Mouse (Mus musculus) layer of hippocampus, postnatal 25 days (tissue): ENCODE data around the gene Scgn. TPM values are rescaled to one million over a fixed set of nuclear protein-coding genes. Genes with fewer than 3 reads are reported as not detected.

Experiments used
- DNase-seq, 2 experiments: peaks; one replicate each; pipeline ENCODE4 v3.0.0; 2022; ENCODE audit warnings: mixed read lengths in 2 of 2, low spot score in 1 of 2; ENCODE audit errors: extremely low spot score in 1 of 2
- microRNA-seq, 2 experiments: library from miRNA; unstranded; fragments of <30 nt; microRNA quantifications; one replicate each; pipeline ENCODE4 v1.2.0; 2021
- total RNA-seq, 2 experiments: library from RNA; stranded (reverse); gene quantifications; 2 replicates each; pipeline ENCODE4 v1.2.3; 2021

The Scgn gene
- total RNA-seq, 2 experiments from 2014 or later, result 1.0 to 2.2 TPM

- DNase-seq, result no peak
Measured at GRCm38 (mm10) chr13:23940291-23940690, 50.7 kb downstream of the Scgn start.

- DNase-seq, result peak in 1 of 2 experiments; percentile 53
Measured at GRCm38 (mm10) chr13:23938699-23939098, 52.3 kb downstream of the Scgn start.

GRCm38 (mm10) chr13:23934211-23934520, 56.8 kb downstream of the Scgn start, which contains the start of gene Hist1h2aa:
Hist1h2aa (plus strand) TSS chr13:23934462.
- DNase-seq, result no peak

- no peak for DNase-seq
Measured at GRCm38 (mm10) chr13:23933421-23934210, 57.4 kb downstream of the Scgn start, which contains the start of gene Hist1h2ba. Hist1h2ba (minus strand) TSS chr13:23934156.

- DNase-seq, result no peak
Measured at GRCm38 (mm10) chr13:23930904-23931303, 60.1 kb downstream of the Scgn start.

- DNase-seq, result no peak
Measured at GRCm38 (mm10) chr13:23930461-23930860, 60.6 kb downstream of the Scgn start.

- no peak for DNase-seq
Measured at GRCm38 (mm10) chr13:23928637-23929036, 62.4 kb downstream of the Scgn start.

- DNase-seq, result no peak
Measured at GRCm38 (mm10) chr13:23925792-23926191, 65.2 kb downstream of the Scgn start.

- DNase-seq, result no peak
Measured at GRCm38 (mm10) chr13:23917674-23918073, 73.3 kb downstream of the Scgn start.

- no peak for DNase-seq
Measured at GRCm38 (mm10) chr13:23916132-23916531, 74.9 kb downstream of the Scgn start.

GRCm38 (mm10) chr13:23914376-23915167, 76.4 kb downstream of the Scgn start, which contains the start of gene Slc17a4:
Slc17a4 (minus strand) TSS chr13:23915009.
- DNase-seq, result no peak

GRCm38 (mm10) chr13:23913791-23914306, 77.2 kb downstream of the Scgn start:
- no peak for DNase-seq

- DNase-seq, result no peak
Measured at GRCm38 (mm10) chr13:23911335-23911734, 79.7 kb downstream of the Scgn start.

- DNase-seq, result no peak
Measured at GRCm38 (mm10) chr13:23910121-23910520, 80.9 kb downstream of the Scgn start.

- no peak for DNase-seq
Measured at GRCm38 (mm10) chr13:23906906-23907305, 84.1 kb downstream of the Scgn start.

Small RNAs within 50 kb of the gene (microRNA-seq; reads per million reads assigned to microRNA genes)
- 0 reads per million in 2 experiments for gene Gm44344

Other genes with a start within 250 kb of the Scgn start
- 1 to 10 TPM; 4.6 to 6.0 TPM for gene Hist1h3c, start 245.6 kb downstream of the Scgn start, total RNA-seq
- gene Hist1h2bb, start 244.5 kb downstream of the Scgn start, total RNA-seq, result 10 to 100 TPM; 20.1 to 33.5 TPM
- gene Hist1h2ab, start 240.1 kb downstream of the Scgn start, total RNA-seq, result 10 to 100 TPM; 24.8 to 42.0 TPM
- gene Hist1h3b, start 238.9 kb downstream of the Scgn start, total RNA-seq, result 10 to 100 TPM; 12.3 to 22.8 TPM
- gene Hist1h4b, start 234.2 kb downstream of the Scgn start, total RNA-seq, result 10 to 100 TPM; 71.8 to 80.9 TPM
- 10 to 100 TPM; 42.9 to 58.9 TPM for gene Hist1h4a, start 230.0 kb downstream of the Scgn start, total RNA-seq
- gene Hist1h3a, start 228.8 kb downstream of the Scgn start, total RNA-seq, result 10 to 100 TPM; 30.8 to 53.8 TPM
- gene Hist1h1a, start 227.5 kb downstream of the Scgn start, total RNA-seq, result 10 to 100 TPM; 15.6 to 24.5 TPM
- not detected for gene Trim38, start 221.3 kb downstream of the Scgn start, total RNA-seq
- gene Slc17a2, start 184.2 kb downstream of the Scgn start, total RNA-seq, result under 1 TPM in 1 of 2 experiments, not detected in 1; 0.12 TPM
- gene Slc17a3, start 151.8 kb downstream of the Scgn start, total RNA-seq, result not detected
- gene Slc17a1, start 123.5 kb downstream of the Scgn start, total RNA-seq, result not detected
- gene Slc17a4, start 76.2 kb downstream of the Scgn start, total RNA-seq, result not detected
- not detected for gene Hist1h2ba, start 57.1 kb downstream of the Scgn start, total RNA-seq
- gene Hist1h2aa, start 56.8 kb downstream of the Scgn start, total RNA-seq, result not detected